Mouse (Mus musculus) cerebellum, adult 9-10 months (tissue): ENCODE measurements around the gene Acadl.

Experiments
- DNase-seq: peaks from one replicate; pipeline ENCODE4 v3.0.0; 2022

Acadl gene

GRCm38 (mm10) chr1:66838184-66839042 is 24.7 kb downstream of the Acadl start:
- DNase-seq, result peak; percentile 82

DNA sequence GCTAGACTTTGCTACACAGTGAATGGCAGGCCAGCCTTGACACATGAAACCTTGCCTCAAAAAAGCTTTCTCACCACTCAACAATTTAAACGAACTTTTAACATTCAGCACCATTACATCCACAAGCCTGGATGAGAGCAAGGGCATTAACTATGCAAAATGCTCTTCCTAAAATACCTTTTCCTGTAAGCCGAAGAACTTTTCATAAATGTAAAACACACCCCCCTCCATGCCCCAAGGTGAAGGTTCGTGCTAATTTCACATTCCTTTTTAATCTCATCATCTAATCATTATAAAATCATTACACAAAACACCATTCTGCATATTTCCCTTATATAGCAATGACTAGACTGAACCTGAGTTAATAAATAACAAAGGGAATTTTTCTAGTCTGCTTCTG is 25.9 kb downstream of the Acadl start:
- DNase-seq, result no peak

- DNase-seq, result no peak
Observed at GRCm38 (mm10) chr1:66832636-66833165, 30.4 kb downstream of the Acadl start.

- DNase-seq, result no peak
Observed at GRCm38 (mm10) chr1:66831824-66832600, 31.1 kb downstream of the Acadl start.

DNA sequence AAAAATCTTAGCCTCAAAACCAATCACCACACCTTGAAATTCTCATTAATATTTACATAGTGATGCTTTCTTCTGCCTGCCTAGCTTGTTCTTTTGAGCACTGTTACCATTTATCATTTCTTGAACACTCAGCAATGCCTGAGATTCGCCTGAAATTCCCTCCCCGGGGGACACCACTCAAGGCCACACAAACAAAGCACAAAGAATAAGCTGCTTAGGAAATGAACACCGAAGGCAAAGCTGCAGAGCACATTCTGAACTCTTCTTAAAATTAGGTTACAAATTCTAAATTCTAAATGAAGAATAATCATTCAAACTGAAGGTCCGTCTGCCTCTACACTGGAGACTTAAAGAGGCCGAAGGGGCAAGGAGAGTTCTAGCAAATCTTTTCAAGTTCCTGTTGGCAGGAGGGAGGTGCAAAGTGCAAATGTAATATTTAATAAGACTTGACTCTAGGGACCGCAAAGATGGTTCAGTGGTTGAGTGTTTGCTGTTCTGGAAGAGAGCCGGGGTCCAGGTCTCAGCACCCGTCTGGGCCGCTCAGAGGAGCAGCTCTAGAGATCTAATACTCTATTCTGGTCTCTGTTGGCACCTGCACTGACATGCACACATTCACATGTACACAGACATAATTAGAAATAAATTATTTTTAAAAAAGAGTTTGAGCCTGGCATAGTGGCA is 33.5 kb downstream of the Acadl start:
- DNase-seq, result no peak

GRCm38 (mm10) chr1:66821966-66822365 is 41.1 kb downstream of the Acadl start:
- no peak for DNase-seq

DNA sequence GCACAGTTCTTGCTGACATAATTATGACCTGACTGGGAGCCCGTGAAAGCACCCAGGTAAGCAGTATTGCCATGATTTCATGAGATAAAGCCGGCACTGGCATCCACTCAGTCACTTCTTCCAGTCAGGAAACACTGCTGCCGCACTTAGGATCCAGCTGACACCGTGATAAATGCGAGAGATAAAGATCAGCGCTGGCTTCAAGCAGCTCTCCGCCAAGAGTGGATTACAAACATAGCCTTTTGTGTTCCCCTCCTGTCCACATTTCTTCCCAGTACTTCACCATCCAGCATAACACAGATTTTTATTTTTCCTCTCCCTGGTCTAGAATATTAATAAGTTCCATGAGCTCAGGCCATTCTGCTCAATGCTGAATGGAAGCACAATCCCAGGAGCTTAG is 42.8 kb downstream of the Acadl start:
- no peak for DNase-seq

DNA sequence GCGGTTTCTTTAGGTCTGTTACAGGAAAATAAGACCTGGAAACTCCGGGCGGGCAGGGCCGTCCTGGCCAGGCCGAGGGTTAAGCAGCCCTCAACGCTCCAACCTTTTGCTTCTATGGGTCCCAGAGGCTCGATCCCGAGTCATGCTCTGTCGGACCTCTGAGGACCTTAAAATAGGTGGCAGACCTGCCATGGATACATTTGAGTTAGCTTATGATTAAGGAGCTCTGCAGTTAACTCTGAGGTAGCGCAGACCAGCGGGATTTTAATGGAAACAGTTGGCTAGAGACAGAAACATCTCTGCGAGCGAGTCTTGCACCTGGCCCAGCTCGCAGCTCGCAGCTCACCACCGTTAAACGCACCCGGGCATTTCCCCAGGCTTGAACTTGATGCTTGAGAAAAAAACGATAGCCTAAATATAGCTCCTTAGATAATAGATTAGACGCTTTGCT is 45.2 kb downstream of the Acadl start:
- no peak for DNase-seq

DNA sequence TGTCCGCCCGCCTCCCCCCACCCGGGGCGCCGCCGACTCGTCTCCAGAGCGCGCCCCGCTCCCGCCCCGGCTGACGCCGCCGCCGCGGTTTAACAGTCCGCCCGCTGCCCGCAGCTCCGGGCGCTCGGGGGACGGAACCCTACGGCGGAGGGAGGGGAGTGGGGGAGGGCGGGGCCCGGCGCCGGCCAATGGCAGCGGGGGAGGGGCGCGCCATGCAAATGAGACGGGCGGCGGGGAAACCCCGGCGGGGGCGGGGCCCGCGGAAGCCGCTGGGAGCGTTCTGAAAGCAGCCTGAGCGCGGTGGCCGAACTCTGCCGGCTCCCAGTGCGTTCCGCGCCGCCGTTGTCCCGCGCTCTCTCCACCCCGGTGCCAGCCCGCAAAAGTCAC is 45.6 kb downstream of the Acadl start, which contains the start of gene Kansl1l:
TSS of gene Kansl1l (minus strand) at position 110 of the 387 bp plus-strand sequence.
- peak; percentile 95 for DNase-seq

GRCm38 (mm10) chr1:66816837-66817452 is 46.1 kb downstream of the Acadl start:
- peak; percentile 92 for DNase-seq

DNA sequence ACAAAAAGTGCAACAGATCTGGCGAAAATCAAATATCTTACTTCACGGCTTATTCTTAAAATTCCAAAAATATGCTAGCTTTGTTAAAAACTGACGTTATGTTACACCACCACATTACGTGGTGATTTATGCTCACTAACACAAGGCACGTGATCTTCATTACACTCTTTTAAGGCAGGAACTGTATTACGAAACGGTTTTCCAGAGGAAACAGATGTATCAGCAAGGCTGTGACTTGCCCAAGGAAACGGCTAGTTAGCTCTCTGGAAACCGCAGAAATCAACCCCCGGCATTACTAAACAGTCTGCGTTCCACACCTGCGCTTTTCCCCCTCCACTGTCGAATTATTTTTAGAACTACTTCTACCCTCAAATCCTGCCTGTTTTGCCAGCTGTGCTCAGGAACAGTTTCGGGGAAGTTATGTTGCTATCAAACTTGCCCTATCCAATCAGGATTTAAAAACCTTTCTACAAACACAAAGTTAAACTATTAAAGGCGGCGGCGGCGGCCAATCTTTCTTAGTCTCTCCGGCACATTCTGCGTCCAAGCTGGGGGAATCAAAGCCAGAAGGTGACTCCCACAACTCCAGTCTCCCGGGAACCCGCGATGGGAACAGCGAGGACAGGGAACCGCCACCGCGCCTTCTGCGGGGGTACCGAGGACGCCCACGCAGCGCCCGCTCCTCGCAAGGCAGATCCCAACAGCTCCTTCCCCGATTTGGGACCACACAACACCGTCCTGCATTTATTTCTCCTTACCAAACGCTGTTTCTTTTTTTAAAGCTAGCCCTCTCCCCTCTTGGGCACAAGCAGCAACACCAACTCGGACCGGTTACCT is 46.9 kb downstream of the Acadl start:
- peak; percentile 56 for DNase-seq

DNA sequence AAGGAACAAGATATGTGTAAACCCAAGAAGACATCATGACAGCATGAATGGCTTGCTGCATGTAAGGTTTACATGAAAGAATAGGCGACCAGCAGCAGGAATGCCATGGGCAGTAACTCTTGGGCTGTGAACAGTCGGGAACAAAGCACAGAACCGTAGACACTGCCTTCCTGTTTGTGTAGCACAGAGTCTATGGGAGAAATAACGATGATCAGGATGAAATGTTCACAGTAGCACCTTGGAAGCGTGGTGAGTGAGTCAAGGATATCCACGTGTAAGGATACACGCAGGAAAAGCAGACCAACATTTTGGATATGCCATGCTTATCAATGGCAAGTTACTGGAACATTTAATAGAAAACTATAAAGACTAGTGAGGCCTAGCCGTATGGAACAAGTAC is 48.3 kb downstream of the Acadl start:
- no peak for DNase-seq

DNA sequence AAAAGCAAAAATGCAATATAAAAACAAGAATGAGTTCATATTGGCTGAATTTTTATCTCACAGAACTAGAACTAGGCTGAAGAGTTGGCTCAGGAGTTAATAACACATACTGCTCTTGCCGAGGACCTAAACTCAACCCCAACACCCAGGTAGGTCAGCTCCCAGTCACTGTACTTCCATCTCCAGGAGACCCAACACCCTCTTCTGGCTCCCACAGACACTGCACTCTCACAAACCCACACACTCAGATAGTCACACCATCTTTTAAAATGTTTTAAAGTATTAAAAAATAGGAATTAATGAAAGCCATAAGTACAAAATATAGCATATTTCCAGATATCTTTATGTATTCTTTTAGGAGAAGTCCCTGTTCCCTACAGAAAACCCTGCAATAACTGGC is 49.9 kb downstream of the Acadl start:
- DNase-seq, result no peak

GRCm38 (mm10) chr1:66806821-66807220 is 56.3 kb downstream of the Acadl start:
- no peak for DNase-seq

- no peak for DNase-seq
Observed at GRCm38 (mm10) chr1:66805408-66805807, 57.7 kb downstream of the Acadl start.

GRCm38 (mm10) chr1:66804710-66805109 is 58.4 kb downstream of the Acadl start:
- DNase-seq, result no peak

DNA sequence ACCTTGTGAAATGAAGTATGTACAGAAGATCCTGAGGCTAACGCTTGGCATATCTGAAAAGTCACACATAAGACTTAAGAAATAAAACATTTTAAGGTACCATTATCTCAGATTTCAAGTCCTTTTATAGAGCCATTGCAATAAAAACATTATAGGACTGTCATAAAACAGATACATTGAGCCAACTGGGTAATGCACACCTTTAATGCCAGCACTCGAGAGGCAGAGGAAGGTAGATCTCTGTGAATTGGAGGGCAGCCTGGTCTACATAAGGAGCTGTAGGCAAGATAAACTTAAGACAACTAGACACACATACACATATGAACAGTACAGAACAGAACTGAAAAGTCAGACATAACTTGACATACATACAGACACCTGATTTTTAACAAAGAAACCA is 65.1 kb downstream of the Acadl start:
- DNase-seq, result no peak

DNA sequence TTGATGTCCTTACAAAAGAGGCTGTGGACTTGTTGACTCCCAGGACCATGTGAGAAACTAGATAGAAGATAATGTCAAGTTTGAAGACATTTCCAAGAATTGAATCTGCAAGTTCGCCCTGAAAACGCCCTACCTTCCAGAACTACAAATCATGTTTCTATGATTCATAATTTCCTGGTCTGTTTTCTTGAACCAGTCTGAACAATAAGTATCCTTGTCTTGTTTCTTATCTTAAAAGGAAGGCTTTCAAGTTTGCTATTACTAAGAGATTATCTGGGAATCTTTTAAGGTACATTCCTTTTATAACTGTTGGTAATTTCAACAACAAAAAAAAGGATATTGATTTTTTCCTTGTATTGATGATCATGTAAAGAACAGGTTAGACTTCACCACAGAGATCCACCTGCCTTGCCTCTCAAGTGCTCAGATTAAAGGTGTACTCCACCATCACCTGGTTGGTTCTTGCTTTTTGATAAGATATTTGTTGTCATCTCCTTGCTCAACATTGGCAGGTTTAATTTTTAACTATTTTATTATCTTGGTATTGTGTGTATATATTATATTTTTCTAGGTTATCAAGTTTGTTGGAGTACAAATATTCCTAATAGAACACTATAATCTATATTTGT is 70.1 kb downstream of the Acadl start:
- DNase-seq, result no peak

DNA sequence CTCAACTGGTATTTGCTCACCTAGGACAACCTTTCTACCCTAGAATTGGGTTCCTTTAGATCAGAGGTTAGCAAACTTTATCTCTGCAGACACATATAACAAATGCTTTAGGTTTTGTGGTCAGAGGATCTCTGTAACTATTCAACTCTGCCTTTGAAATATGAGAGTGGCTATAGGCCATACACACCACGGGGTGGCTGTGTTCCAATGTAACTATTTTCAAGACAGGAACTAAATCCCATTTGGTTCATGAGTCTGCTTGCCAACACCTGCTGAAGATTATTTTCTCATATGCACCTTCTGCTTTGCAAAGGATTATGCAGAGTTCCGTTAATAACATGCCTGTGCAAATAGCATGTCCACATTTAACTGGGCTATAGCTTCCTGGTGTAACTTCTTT is 80.8 kb downstream of the Acadl start:
- peak; percentile 37 for DNase-seq

DNA sequence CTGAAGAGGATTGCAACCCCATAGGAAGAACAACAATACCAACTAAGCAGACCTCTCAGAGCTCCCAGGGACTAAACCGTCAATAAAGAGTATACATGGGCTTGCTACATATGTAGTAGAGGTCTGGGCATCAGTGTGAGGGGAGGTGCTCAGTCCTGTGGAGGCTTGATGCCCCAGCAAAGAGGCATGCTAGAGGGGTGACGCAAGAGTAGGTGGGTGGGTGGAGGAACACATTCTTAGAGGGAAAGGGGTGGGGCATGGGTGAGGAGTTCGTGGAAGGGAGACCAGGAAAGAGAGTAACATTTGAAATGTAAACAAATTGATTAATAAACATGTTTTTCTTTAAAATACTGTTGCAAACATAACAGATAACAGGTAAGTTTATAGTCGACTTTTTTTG is 82.0 kb downstream of the Acadl start:
- no peak for DNase-seq
